Mouse (Mus musculus): ENCODE results near the gene Gltpd2. TPM values are rescaled to one million over a fixed set of nuclear protein-coding genes. Genes with fewer than 3 reads are reported as not detected.
"Not testable (repeated sequence)": the region's sequence is repeated elsewhere in the genome, so short reads cannot be mapped to it uniquely, and the experiment has no call there.

Gene Gltpd2
- polyA plus RNA-seq, 1 experiment: not detected

- Histone ChIP-seq H3K4me2 (ENCODE audit: low read depth) (peak overlapping the region; percentile 93), H3K4me3 (peak overlapping the region; percentile 81), H3K27me3 (ENCODE audit: control insufficient read depth, insufficient read depth, insufficient read length) (no peaks in the 10 kb centered on the region), H3K36me3 (ENCODE audit: control insufficient read depth, insufficient read depth) (peaks cover 12% of the 10 kb centered on the region), H3ac (ENCODE audit: control insufficient read depth, insufficient read length) (no peak overlapping the region), H3K79me2 (ENCODE audit: control insufficient read depth, insufficient read depth) (peaks cover 15% of the 10 kb centered on the region)
- no peak for TF ChIP-seq USF1 (IDR thresholded peaks at IDR 0.05; ENCODE audit: low read depth)
- TF ChIP-seq MYOD1 (IDR thresholded peaks at IDR 0.05; ENCODE audit: control insufficient read depth in 1 of 3, insufficient read length in 2 of 3, low read depth in 2 of 3): no peak
- TF ChIP-seq TCF12 (IDR thresholded peaks at IDR 0.05; ENCODE audit: insufficient read depth, poor library complexity, severe bottlenecking): no peak
- TF ChIP-seq SRF (IDR thresholded peaks at IDR 0.05; ENCODE audit: control insufficient read depth, insufficient read length, low read depth): no peak
- TF ChIP-seq POLR2A (IDR thresholded peaks at IDR 0.05; ENCODE audit: insufficient read length, low read depth): no peak
- no peak for TF ChIP-seq CEBPB (IDR thresholded peaks at IDR 0.05; ENCODE audit: insufficient read depth, poor library complexity, severe bottlenecking)
- no peak for TF ChIP-seq E2F4 (IDR thresholded peaks at IDR 0.05; ENCODE audit: insufficient read depth)
- no peak for TF ChIP-seq MAX (IDR thresholded peaks at IDR 0.05; ENCODE audit: low read depth)
- TF ChIP-seq MYOG (IDR thresholded peaks at IDR 0.05; ENCODE audit: control insufficient read depth in 1 of 3, insufficient read depth in 1 of 3, insufficient read length in 2 of 3, low read depth in 2 of 3): no peak
- TF ChIP-seq REST (IDR thresholded peaks at IDR 0.05; ENCODE audit: insufficient read depth, insufficient read length): no peak
- no peak for TF ChIP-seq TCF3 (IDR thresholded peaks at IDR 0.05; ENCODE audit: insufficient read length, low read depth)
- TF ChIP-seq POLR2AphosphoS2 (IDR thresholded peaks at IDR 0.05; ENCODE audit: insufficient read length, low read depth): no peak
These were observed 7.2 kb downstream of the Gltpd2 start for GRCm38 (mm10) chr11:70526211-70526610.

GRCm38 (mm10) chr11:70528610-70529009 is 9.6 kb downstream of the Gltpd2 start:
- H3K79me2 ChIP-seq (ENCODE audit: control insufficient read depth, insufficient read depth): peaks cover 15% of the 10 kb centered on the region
- no peak overlapping the region for H3K4me2 ChIP-seq (ENCODE audit: low read depth)
- TF ChIP-seq POLR2AphosphoS2 (IDR thresholded peaks at IDR 0.05; ENCODE audit: insufficient read length, low read depth) (peak; percentile 37), POLR2A (IDR thresholded peaks at IDR 0.05; ENCODE audit: insufficient read length, low read depth) (no peak), TCF12 (IDR thresholded peaks at IDR 0.05; ENCODE audit: insufficient read depth, poor library complexity, severe bottlenecking) (no peak), SRF (IDR thresholded peaks at IDR 0.05; ENCODE audit: control insufficient read depth, insufficient read length, low read depth) (no peak)
- H3ac ChIP-seq (ENCODE audit: control insufficient read depth, insufficient read length): no peak overlapping the region
- peaks cover 12% of the 10 kb centered on the region for H3K36me3 ChIP-seq (ENCODE audit: control insufficient read depth, insufficient read depth)
- no peak overlapping the region for H3K4me3 ChIP-seq
- H3K27me3 ChIP-seq (ENCODE audit: control insufficient read depth, insufficient read depth, insufficient read length): no peaks in the 10 kb centered on the region

DNA sequence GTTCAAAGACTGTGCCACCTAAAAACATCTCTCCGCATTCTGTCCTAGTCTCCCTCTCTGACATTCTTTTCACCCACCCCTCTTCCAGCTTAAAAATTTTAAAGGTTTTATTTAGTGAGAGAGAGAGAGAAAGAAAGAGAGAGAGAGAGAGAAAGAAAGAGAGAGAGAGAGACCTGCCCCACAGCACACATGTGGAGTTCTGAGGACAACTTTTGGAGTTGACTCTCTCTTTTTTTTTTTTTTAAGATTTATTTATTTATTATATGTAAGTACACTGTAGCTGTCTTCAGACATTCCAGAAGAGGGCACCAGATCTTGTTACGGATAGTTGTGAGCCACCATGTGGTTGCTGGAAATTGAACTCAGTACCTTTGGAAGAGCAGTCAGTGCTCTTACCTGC is 12.1 kb downstream of the Gltpd2 start:
- H3K4me3 ChIP-seq; H3ac ChIP-seq (ENCODE audit: control insufficient read depth, insufficient read length); H3K4me2 ChIP-seq (ENCODE audit: low read depth); H3K27me3 ChIP-seq (ENCODE audit: control insufficient read depth, insufficient read depth, insufficient read length); H3K79me2 ChIP-seq (ENCODE audit: control insufficient read depth, insufficient read depth): not testable (repeated sequence)
- peaks cover 12% of the 10 kb centered on the region for H3K36me3 ChIP-seq (ENCODE audit: control insufficient read depth, insufficient read depth)

- Histone ChIP-seq H3K4me3 (no peak within 1 kb of the TSS), H3K79me2 (ENCODE audit: control insufficient read depth, insufficient read depth) (no peaks in the 10 kb centered on the region), H3K4me2 (ENCODE audit: low read depth) (no peak within 1 kb of the TSS), H3K27me3 (ENCODE audit: control insufficient read depth, insufficient read depth, insufficient read length) (no peaks in the 10 kb centered on the region), H3ac (ENCODE audit: control insufficient read depth, insufficient read length) (no peak within 1 kb of the TSS), H3K36me3 (ENCODE audit: control insufficient read depth, insufficient read depth) (peaks cover 7% of the 10 kb centered on the region)
- TF ChIP-seq USF1 (IDR thresholded peaks at IDR 0.05; ENCODE audit: low read depth) (no peak), MAX (IDR thresholded peaks at IDR 0.05; ENCODE audit: low read depth) (no peak), SRF (IDR thresholded peaks at IDR 0.05; ENCODE audit: control insufficient read depth, insufficient read length, low read depth) (no peak), E2F4 (IDR thresholded peaks at IDR 0.05; ENCODE audit: insufficient read depth) (no peak), MYOG (IDR thresholded peaks at IDR 0.05; ENCODE audit: control insufficient read depth in 1 of 3, insufficient read depth in 1 of 3, insufficient read length in 2 of 3, low read depth in 2 of 3) (no peak), POLR2A (IDR thresholded peaks at IDR 0.05; ENCODE audit: insufficient read length, low read depth) (no peak), REST (IDR thresholded peaks at IDR 0.05; ENCODE audit: insufficient read depth, insufficient read length) (no peak), CEBPB (IDR thresholded peaks at IDR 0.05; ENCODE audit: insufficient read depth, poor library complexity, severe bottlenecking) (no peak), POLR2AphosphoS2 (IDR thresholded peaks at IDR 0.05; ENCODE audit: insufficient read length, low read depth) (no peak), TCF3 (IDR thresholded peaks at IDR 0.05; ENCODE audit: insufficient read length, low read depth) (no peak), TCF12 (IDR thresholded peaks at IDR 0.05; ENCODE audit: insufficient read depth, poor library complexity, severe bottlenecking) (no peak), MYOD1 (IDR thresholded peaks at IDR 0.05; ENCODE audit: control insufficient read depth in 1 of 3, insufficient read length in 2 of 3, low read depth in 2 of 3) (no peak)
These were observed 13.8 kb downstream of the Gltpd2 start, which contains the start of gene Gm40193 for GRCm38 (mm10) chr11:70532839-70533238. TSS of gene Gm40193 (minus strand) at chr11:70532939.

- H3K4me2 ChIP-seq (ENCODE audit: low read depth): peak overlapping the region; percentile 70
- H3K79me2 ChIP-seq (ENCODE audit: control insufficient read depth, insufficient read depth): no peaks in the 10 kb centered on the region
- peak overlapping the region; percentile 3 for H3ac ChIP-seq (ENCODE audit: control insufficient read depth, insufficient read length)
- TF ChIP-seq MYOG (IDR thresholded peaks at IDR 0.05; ENCODE audit: control insufficient read depth in 1 of 3, insufficient read depth in 1 of 3, insufficient read length in 2 of 3, low read depth in 2 of 3) (no peak), CEBPB (IDR thresholded peaks at IDR 0.05; ENCODE audit: insufficient read depth, poor library complexity, severe bottlenecking) (no peak), TCF3 (IDR thresholded peaks at IDR 0.05; ENCODE audit: insufficient read length, low read depth) (no peak), MAX (IDR thresholded peaks at IDR 0.05; ENCODE audit: low read depth) (no peak), TCF12 (IDR thresholded peaks at IDR 0.05; ENCODE audit: insufficient read depth, poor library complexity, severe bottlenecking) (no peak), MYOD1 (IDR thresholded peaks at IDR 0.05; ENCODE audit: control insufficient read depth in 1 of 3, insufficient read length in 2 of 3, low read depth in 2 of 3) (no peak), POLR2AphosphoS2 (IDR thresholded peaks at IDR 0.05; ENCODE audit: insufficient read length, low read depth) (no peak), USF1 (IDR thresholded peaks at IDR 0.05; ENCODE audit: low read depth) (no peak), SRF (IDR thresholded peaks at IDR 0.05; ENCODE audit: control insufficient read depth, insufficient read length, low read depth) (no peak), E2F4 (IDR thresholded peaks at IDR 0.05; ENCODE audit: insufficient read depth) (no peak), REST (IDR thresholded peaks at IDR 0.05; ENCODE audit: insufficient read depth, insufficient read length) (no peak), POLR2A (IDR thresholded peaks at IDR 0.05; ENCODE audit: insufficient read length, low read depth) (no peak)
- no peaks in the 10 kb centered on the region for H3K27me3 ChIP-seq (ENCODE audit: control insufficient read depth, insufficient read depth, insufficient read length)
- no peaks in the 10 kb centered on the region for H3K36me3 ChIP-seq (ENCODE audit: control insufficient read depth, insufficient read depth)
- H3K4me3 ChIP-seq: peak overlapping the region; percentile 32
These were observed 20.4 kb downstream of the Gltpd2 start for GRCm38 (mm10) chr11:70539423-70539822.

Measured in myocyte (in vitro differentiated cells).